Mouse (Mus musculus) CD4-positive helper T cell, adult 2 months (primary cell): Measurements from ENCODE around the gene Unc13d.
A peak's percentile ranks its signal among the peaks of the same experiment; 100 is the strongest.
"Not testable (repeated sequence)": the region's sequence is repeated elsewhere in the genome, so short reads cannot be mapped to it uniquely, and the experiment has no call there.

Experiments used
- DNase-seq: peaks from one replicate; pipeline ENCODE4 v3.0.0-alpha.2; 2012; ENCODE audit warnings: low read depth, missing footprints, low spot score

Unc13d gene

DNA sequence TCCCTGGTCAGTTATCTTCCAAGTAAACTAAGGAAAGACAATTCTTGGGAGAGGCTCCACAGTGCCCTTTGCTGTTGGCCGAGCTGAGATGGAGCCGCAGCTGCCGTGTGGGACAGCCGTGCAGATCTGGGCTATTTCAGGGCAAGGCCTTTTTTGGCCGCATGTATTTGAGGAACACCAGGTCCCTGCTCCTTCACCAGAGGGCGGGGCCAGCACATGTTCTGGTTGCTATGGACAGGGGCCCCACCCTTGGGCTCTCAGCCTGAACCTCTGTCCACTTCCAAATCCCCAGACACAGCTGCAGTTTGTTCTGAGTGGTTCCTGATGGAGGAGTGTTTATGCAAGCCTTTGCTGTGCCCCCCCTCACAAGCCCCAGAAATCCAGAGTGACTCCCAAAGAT is 22.6 kb upstream of the Unc13d start:
- DNase-seq, result no peak

DNA sequence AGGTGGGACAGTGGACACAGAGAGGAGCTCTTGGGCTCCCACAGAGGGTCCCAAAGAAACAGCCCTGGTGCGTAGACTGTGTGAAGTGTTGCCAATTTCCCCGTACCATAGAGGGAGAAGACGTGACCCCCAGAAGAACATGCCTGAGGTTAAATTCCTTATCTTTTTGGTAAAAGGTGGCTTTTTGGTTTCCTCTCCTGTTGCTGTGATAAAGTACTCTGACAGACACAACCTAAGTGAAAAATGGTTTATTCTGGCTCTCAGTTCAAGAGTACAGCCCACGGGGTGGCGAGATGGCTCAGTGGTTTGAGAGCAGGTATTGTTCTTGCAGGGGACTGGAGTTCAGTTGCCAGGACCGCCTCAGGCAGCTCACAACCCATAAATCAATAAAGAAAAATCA is 21.7 kb upstream of the Unc13d start:
- no peak for DNase-seq

DNA sequence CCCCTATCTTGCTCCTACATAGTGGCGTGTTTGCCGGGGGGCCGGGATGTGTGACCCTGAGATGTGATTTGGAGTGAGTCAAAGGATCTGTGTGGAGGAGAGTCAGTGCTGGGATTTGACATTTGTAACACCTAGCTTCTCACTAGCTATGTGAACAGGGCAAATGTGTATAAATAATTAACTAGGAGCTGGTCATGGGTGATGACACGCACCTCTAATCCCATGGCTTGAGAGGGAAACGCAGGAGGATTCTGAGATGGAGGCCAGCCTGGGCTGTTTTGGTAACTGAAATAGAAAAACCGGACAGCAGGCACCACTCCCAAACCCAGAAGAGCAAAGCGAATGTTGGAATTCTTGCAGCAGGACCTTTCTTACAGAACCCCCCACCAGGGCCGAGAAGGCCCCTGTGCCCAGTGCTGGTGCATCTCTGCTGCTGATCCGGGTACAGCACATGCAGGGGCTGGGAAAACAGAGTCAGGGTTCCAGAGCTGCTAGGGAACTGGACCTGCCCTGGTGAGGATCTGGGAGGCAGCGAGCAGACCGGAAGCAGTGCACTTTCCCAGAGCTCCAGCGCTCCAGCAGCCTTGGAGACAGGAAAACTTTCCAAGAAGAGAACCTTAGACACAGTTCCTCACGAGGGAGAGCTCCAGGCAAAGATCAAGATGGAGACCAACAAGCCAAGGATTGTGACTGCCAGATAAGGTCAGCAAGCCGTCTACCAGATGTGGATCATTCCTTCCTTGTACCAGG is 21.1 kb upstream of the Unc13d start:
- DNase-seq, result no peak

DNA sequence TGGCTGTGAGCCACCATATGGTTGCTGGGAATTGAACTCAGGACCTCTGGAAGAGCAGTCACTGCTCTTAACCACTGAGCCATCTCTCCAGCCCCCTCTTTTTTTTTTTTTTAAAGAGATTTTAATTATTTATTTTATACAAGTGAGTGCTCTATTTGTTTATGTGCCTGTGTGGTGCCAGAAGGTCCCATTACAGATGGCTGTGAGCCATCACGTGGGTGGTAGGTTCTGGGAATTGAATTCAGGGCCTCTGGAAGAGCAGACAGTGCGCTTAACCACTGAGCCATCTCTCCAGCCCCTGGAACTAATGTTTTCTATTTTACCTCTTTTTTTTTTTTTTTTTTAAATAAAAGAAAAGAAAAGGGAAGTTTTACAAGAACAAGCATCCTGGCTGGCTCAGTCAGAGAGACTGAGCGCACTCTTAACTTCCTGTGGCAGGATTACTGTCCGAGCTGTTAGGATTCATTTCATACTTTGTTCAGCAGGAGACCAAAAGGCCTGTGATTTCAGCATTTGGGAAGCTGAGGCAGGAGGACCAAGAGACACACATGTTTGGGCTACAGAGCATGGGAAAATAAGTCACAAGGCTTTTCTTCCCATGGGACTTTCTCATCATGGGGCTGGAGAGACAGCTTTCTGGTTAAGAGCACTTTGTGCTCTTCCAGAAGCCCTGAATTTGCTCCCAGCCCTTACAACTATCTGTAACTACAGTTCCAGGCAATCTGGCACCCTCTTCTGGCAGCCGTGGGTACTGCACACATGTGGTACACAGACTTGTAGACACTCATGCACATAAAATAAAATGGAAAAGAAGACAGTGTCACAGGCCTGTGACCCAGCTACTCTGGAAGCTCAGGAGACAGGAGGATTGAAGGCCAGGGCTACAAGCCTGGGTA is 18.7 kb upstream of the Unc13d start:
- peak; percentile 48 for DNase-seq

DNA sequence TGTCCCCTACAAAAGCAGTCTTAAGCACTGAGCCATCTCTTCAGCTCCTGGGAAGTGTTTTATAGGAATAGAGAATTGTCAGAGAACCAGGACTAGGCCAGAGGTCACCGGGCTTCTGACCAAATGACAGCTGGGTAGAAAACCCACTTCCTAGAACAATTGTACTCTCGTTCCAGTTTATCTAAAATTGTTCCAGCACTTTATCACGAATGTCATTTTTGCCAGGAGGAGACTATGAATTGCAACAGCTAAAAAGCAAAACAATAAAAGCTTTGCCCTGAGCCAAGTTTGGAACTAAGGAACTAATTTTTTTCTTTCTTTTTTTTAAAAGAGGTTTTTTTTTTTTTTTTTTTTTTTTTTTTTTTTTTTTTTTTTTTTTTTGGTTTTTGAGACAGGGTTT is 17.8 kb upstream of the Unc13d start:
- DNase-seq, result no peak

DNA sequence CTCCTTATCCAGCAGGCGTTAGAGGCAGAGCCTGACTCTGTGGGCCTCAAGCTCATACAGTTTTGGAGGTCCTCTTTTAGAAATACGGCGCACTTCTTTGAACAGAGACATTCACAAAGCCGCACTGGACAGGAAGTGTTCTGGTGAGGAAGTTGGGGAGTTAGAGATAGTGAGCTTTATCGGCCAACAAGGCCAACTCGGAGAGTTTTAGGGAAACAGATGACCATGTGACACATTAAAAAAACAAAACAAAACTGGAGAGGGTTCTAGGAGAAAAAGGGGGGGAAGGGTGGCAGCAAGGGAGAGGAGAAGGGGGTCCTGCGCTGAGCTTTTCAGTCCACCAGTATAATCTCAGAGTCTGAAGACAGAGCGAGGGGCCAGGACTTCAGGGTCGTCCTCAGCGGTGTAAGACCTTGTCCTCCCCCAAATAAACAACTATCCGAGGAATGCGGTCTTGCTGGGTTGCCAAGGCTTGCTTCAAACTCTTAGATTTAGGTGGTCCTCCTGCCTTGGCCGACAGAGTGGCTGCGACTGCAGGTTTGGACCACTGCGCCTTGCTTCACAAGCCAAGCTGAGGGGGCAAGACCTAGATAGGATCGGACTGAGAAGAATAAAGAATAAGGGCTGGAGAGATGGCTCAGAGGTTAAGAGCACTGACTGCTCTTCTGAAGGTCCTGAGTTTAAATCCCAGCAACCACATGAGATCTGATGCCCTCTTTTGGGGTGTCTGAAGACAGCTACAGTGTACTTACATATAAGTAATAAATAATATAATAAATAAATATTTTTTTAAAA is 16.2 kb upstream of the Unc13d start:
- no peak for DNase-seq

DNA sequence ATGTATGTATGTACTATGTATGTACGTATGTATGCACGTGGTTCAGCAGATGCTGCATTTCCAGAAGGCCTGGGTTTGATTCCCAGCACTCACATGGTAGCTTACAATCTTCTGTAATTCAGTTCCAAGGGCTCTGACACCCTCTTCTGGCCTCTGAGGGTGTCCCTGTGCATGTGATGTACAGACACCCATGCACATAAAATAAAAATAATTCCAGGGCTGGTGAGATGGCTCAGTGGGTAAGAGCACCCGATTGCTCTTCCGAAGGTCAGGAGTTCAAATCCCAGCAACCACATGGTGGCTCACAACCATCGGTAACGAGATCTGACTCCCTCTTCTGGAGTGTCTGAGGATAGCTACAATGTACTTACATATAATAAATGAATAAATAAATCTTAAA is 15.2 kb upstream of the Unc13d start:
- DNase-seq, result not testable (repeated sequence)

DNA sequence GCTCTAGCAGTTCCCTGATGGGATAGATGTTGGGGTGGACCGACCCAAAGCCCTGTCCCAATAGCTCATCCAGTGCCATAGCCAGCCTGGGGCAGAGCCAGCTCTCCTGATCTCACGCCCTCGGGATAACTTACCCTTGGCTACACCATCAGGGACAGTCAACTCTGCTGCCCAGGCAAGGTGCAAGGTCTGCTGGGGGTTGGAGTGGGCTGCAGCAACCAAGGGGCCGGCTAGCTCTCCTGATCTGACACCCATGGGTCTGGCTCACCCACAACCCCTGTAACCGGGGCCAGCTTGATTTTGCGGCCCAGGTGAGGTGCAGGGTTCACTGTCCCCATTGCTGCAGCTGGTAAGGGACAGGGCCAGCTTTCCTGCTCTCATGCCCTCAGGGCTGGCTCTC is 13.8 kb upstream of the Unc13d start:
- DNase-seq, result no peak

DNA sequence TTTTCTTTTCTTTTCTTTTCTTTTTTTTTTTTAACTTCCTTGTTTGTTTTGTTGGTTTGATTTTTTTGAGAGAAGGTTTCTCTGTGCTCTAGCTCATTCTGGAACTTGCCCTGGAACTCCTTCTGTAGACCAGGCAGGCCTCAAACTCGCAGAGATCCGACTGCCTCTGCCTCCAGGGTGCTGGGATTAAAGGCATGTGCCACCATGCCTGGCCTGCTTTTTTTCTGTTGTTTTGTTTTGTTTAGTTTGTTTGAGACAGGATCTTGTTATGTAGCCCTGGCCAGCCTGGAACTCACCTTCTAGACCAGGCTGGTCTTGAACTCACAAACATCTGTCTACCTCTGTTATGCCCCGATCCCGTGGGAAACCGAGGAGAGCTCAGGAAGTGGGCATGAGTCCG is 11.8 kb upstream of the Unc13d start:
- no peak for DNase-seq

DNA sequence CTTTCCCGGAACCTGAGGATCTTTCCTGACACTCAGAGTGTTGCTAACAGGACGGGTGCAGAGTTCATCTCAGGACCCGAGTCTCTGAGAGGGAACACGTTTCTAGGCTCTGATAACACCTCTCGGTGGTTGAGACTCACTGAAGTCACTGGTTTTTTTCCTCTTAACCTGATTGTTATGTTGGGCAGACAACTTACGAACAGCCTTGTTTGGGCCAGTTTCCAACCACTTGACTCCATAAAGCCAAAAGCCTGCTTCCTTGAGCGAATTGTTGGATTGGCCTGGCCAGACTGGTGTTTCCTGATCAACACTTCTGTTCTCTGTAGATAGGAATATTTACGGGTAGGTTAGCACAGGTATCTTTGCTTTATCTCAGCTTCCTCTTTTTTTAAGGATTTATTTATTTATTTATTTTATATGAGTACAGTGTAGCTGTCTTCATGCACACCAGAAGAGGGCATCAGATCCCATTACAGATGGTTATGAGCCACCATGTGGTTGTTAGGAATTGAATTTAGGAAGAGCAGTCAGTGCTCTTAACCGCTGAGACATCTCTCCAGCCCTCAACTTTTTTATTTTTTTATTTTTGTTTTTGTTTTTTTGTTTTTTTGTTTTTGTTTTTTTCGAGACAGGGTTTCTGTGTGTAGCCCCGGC is 11.1 kb upstream of the Unc13d start:
- no peak for DNase-seq

DNA sequence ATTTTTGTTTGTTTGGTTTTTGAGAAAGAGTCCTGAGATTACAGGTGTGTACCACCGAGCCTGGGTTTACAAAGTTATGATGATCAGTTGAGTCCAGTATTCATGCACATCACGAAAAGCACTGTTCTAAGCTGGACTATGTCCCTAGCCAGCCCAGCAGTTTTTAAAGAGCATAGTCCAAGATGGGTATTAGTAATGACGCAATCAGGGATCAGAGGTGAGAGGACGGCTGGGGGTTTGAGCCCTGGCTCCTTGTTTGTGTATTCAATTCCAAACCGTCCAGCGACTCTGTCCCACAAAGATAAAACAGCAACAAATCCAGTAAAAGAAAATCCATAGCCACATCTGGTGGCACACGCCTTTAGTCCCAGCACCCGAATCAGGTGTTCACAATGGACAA is 10.4 kb upstream of the Unc13d start:
- DNase-seq, result no peak

DNA sequence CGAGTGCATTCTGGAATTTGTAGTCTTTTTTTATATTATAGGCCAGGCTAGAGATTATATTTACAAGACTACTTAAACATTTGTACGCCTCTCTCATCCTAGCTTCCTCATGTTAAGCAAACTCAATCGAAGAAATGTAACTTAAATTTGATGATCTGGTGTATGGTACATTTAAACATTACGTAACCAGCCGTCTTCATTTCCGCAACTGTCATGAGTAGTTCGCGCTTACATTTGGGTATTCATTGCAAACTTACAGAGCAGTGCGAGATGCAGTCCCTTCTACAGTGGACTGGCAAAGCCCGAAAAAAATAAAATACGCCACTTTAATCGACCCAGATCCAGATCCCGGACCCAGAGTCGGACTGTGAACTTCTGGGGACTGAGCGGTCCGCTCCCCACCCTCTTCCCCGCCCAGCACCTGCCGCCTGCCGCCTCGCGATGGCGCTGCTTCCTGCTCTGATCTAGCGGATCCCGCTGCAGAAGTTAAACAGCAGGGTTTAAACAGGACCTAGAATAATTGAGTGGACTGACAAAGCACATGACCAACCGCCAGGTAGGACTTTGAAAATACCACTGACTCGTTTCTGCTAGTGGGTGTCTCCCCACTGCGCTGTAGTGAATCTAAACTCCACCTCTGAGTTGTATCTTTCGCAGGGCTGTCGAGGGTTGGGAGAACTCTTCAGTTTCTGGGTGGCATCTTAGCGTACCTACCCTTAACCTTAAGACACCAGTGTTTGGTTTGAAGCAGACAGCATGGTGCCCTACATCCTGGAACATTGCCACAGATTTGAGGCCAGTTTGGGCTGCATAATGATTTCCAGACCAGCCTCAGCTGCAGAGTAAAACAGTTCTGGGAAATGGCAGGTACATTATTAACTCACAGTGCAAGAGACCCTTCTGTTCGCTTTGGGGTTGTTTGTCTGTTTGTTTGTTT is 9.7 kb upstream of the Unc13d start:
- peak; percentile 90 for DNase-seq

DNA sequence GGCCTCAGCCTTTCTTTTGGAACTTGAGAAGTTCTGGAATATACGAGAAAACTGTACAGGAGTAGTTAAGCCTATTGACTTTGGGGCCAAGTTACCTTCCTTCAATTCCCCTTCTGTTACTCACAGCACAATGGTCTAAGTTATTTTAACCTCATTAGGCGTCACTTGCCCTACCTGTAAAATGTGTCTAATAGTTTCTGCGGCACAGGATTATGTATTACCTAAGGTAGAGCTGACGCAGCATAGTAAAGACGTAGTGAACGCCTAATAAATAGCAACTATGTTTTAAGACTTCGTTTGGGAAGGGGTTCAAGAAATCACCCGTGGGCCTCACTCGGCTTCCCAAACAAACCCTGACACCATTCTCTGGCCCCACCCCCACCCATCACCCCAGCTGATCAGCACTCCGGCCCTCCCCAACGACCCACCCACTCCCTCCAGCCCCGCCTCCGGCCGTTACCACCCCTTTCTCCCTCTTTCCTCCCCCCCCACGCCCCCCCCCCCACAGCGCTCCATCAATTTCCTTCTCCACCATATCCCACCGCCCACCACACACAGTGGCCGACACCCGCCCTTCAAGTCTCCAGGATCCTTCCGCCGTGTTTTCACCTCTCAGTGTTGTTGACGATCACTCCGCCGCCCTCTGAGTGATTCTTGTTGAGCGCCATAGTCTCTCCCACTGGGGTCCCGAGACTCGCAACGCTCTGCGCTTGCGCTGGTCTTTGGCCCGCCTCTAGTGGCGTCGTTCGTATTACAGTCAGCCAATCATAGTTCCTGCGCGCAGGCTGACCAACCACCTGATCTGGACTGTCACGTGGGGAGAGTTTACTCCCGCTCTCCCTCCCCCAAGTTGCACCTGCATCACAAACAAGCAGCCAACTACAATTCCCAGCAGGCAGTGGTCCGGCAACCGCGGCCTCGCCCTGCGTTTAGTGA is 8.8 kb upstream of the Unc13d start, which contains the start of gene Wbp2:
Wbp2 (minus strand) TSS at position 738 of the 936 bp plus-strand sequence.
- peak; percentile 99 for DNase-seq

DNA sequence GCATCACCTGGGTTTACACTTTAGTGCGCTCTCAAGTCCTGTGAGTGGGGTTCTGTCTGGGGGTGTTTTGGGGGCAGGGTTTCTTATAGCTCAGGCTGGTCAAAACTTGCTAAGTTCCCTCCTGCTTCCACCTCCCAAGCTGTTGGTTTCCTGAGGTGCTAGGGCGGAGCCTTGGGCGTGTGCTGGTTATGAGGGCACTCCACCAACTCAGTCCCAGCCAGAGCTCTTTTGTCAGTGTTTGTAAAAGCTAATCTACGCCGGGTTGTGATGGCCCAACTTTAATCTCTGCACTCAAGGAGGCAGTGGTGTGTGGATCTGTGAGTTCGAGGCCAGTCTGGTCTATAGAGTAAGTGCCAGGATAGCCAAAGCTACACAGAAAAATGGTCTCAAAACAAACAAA is 6.4 kb upstream of the Unc13d start:
- DNase-seq, result no peak

DNA sequence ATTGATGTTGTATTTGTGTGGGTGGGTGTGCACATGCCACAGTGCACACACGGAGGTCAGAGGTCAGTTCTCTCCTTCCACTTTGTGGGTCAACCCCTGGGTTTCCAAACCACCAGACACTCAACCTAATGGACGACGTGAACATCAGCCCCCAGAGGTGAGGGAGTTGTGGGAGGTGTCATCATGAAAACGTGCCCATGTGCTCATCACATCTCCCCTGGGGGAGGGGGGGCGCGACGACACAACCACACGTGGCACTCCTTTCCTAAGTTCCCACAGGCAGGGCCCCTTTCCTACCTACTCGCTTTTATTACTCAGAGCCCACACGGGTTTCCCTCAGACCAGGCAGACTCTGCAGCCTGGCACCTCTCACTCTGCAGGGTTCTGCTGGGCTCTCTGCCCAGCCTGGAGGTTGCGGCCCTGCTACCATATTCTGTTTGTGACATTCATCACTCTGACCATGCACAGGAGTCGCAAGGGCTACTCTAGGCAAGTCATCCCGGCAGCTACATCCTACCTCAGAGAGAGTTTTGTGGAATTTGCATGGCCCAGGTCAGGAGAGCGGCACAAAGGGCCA is 5.4 kb upstream of the Unc13d start:
- DNase-seq, result no peak

DNA sequence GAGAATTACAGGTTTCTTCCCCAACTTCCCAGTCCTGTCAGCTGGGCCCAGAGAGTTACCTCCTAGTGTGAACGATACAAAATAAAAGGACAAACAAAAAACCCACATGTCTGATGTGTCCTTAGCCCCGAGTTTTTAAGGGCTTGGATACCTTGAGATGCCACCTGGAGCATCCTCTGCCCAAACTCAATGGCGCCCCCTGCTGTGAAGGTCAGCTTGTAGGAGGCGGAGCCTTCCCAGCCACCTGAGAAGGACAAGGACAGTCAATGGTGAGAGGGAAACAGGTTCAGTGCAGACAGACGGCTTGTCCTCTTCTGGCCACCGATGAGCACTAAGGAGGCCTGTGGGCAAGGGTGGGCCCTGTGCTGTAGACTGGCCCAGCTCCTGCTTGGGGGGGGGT is 3.3 kb upstream of the Unc13d start:
- DNase-seq, result peak; percentile 77

DNA sequence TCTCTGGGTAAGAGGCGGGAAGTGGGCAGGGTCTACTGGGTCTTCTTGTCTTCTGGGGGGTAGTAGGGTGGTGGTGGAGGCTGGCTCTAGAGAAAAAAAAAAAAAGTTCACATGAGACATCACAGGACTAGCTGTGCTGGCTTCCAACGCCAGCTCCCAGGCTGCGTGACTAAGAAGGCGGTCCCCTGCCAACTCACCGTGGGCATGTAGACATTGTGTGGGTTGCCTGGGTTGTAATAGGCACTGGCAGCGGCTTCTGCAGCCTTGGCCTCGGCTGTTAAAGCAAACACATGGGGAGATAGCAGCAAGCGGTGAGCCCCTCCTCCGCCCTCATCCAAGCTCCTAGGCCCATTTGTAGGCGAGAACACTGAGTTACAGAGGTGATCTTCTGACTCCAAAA is 1.8 kb upstream of the Unc13d start:
- no peak for DNase-seq

DNA sequence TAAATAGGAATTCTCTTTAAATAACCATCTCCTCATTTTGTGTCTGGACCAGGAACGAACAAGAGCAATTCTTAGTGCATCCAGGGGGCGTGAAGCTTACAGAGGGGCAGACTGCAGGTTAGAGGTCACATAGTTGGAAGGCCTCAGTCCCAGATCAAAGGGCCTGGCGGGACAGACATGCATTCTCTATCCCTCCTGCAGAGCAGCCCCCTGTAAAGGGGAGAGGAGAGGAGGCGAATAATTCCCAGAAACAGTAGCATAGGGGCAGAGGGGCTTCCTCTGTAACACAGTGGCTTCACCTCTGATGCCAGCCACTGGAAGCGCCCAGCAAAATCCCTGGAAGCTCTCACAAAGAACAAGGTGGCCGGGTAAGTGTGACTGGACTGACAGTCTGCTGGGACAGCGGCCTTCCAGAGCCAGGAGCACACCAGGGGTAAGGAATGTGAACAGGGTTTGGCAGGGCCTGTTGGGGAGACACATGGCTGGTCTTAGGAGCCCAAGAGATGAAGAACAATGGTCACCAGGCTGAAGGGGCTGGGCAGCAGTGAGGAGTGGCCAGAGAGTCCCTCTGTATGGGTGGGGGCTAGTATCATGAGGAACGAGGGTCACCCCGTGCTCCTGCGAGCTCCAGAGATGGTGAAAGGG is 1.0 kb upstream of the Unc13d start:
- no peak for DNase-seq
